Mouse (Mus musculus) embryonic facial prominence, embryonic 14.5 days (tissue): ENCODE measurements at regions not wholly inside any gene's neighbourhood (a gene's known extent, or its start where the extent isn't known, plus 50 kb on each side); places are given as distances from the start of the nearest gene placed in this dataset.

Experiments used
- ATAC-seq: fragments of 200-750 bp; cut with Nextera tagmentation; 2 replicates; pipeline ENCODE4 v1.8.0; 2017; ENCODE audit warnings: low read depth, moderate number of reproducible peaks, moderate TSS enrichment
- DNase-seq: peaks from one replicate; pipeline ENCODE4 v3.0.0-alpha.2; 2015; ENCODE audit warnings: low spot score
- H3K27ac ChIP-seq: fragments of 300-500 bp; sonication (generic); replicated peaks from 2 replicates; pipeline ENCODE4 v1.5.1; 2014; ENCODE audit warnings: low read depth, mild to moderate bottlenecking, low read length, moderate library complexity
- H3K27me3 ChIP-seq: fragments of 300-500 bp; sonication (generic); replicated peaks from 2 replicates; pipeline ENCODE4 v1.6.1; 2014; ENCODE audit warnings: low read length; ENCODE audit not compliant: control insufficient read depth, insufficient read depth
- H3K36me3 ChIP-seq: fragments of 300-500 bp; sonication (generic); 2 replicates; pipeline ENCODE4 v1.6.1; 2014; ENCODE audit warnings: low read length, mixed read lengths; ENCODE audit not compliant: control insufficient read depth, insufficient read depth
- H3K4me1 ChIP-seq: fragments of 300-500 bp; sonication (generic); 2 replicates; pipeline ENCODE4 v1.6.1; 2014; ENCODE audit warnings: antibody characterized with exemption, low read length; ENCODE audit not compliant: control insufficient read depth, insufficient read depth
- H3K4me2 ChIP-seq: fragments of 300-500 bp; sonication (generic); 2 replicates; pipeline ENCODE4 v1.6.1; 2014; ENCODE audit warnings: low read depth, mild to moderate bottlenecking, low read length, moderate library complexity, mixed read lengths
- H3K4me3 ChIP-seq: fragments of 300-500 bp; sonication (generic); 2 replicates; pipeline ENCODE4 v1.5.1; 2014; ENCODE audit warnings: low read depth, mild to moderate bottlenecking, low read length
- H3K9ac ChIP-seq: fragments of 300-500 bp; sonication (generic); 2 replicates; pipeline ENCODE4 v1.6.1; 2014; ENCODE audit warnings: low read depth, mild to moderate bottlenecking, low read length, moderate library complexity, mixed read lengths
- H3K9me3 ChIP-seq: fragments of 300-500 bp; sonication (generic); 2 replicates; pipeline ENCODE4 v1.6.1; 2016; ENCODE audit warnings: low read length; ENCODE audit not compliant: control insufficient read depth
- WGBS: fragments of 180-500 bp; shearing (Covaris S2); extraction: QIAGEN DNeasy Blood & Tissue Kit; methylation state at CpG from one replicate; pipeline ENCODE4 v1.1.7; 2014; 5-methylcytosine and 5-hydroxymethylcytosine counted together

GRCm38 (mm10) chr7:74844306-74844929 lies 289.8 kb upstream of the Slco3a1 start:
- H3K9ac ChIP-seq: no peak overlapping the region
- no peaks in the 10 kb centered on the region for H3K27me3 ChIP-seq
- 25% methylated on average over 6 of the region's 6 CpGs for WGBS
- H3K4me3 ChIP-seq: no peak overlapping the region
- H3K36me3 ChIP-seq: no peaks in the 10 kb centered on the region
- no peak overlapping the region for H3K27ac ChIP-seq
- ATAC-seq: peak; percentile 30; the same call in 1 of the 2 replicates
- H3K4me1 ChIP-seq: 0 out of 2 replicates have a peak, but pooled peaks cover 4% of the 10 kb centered on the region
- no peaks in the 10 kb centered on the region for H3K9me3 ChIP-seq
- no peak for DNase-seq
- H3K4me2 ChIP-seq: no peak overlapping the region

GRCm38 (mm10) chr7:74823286-74823685 lies 268.7 kb upstream of the Slco3a1 start:
- no peaks in the 10 kb centered on the region for H3K27me3 ChIP-seq
- H3K9ac ChIP-seq: no peak overlapping the region
- H3K4me3 ChIP-seq: no peak overlapping the region
- H3K27ac ChIP-seq: no peak overlapping the region
- no peak overlapping the region for H3K4me2 ChIP-seq
- DNase-seq (no peak), ATAC-seq (no peak)
- no peaks in the 10 kb centered on the region for H3K4me1 ChIP-seq
- no peaks in the 10 kb centered on the region for H3K36me3 ChIP-seq
- no peaks in the 10 kb centered on the region for H3K9me3 ChIP-seq
- 52% methylated on average over 2 of the region's 2 CpGs for WGBS

GRCm38 (mm10) chr7:74793241-74793640 lies 238.7 kb upstream of the Slco3a1 start:
- Histone ChIP-seq H3K4me1 (no peaks in the 10 kb centered on the region), H3K4me3 (no peak overlapping the region), H3K9ac (no peak overlapping the region), H3K27me3 (no peaks in the 10 kb centered on the region), H3K36me3 (no peaks in the 10 kb centered on the region), H3K9me3 (no peaks in the 10 kb centered on the region), H3K27ac (no peak overlapping the region), H3K4me2 (no peak overlapping the region)
- no peak for DNase-seq
- no peak for ATAC-seq
- WGBS: 31% methylated on average over 1 of the region's 1 CpGs

GRCm38 (mm10) chr7:74788696-74789095 lies 234.1 kb upstream of the Slco3a1 start:
- H3K9ac ChIP-seq: no peak overlapping the region
- no peak overlapping the region for H3K27ac ChIP-seq
- no peak for ATAC-seq
- WGBS: 59% methylated on average over 1 of the region's 1 CpGs
- no peak overlapping the region for H3K4me2 ChIP-seq
- no peaks in the 10 kb centered on the region for H3K9me3 ChIP-seq
- no peak overlapping the region for H3K4me3 ChIP-seq
- no peaks in the 10 kb centered on the region for H3K4me1 ChIP-seq
- DNase-seq: no peak
- H3K27me3 ChIP-seq: no peaks in the 10 kb centered on the region
- no peaks in the 10 kb centered on the region for H3K36me3 ChIP-seq

GRCm38 (mm10) chr7:74771435-74772406 lies 217.1 kb upstream of the Slco3a1 start:
- no peaks in the 10 kb centered on the region for H3K36me3 ChIP-seq
- no peak for DNase-seq
- no peaks in the 10 kb centered on the region for H3K4me1 ChIP-seq
- H3K9ac ChIP-seq: no peak overlapping the region
- H3K4me2 ChIP-seq: no peak overlapping the region
- no peaks in the 10 kb centered on the region for H3K9me3 ChIP-seq
- no peak for ATAC-seq
- no peak overlapping the region for H3K4me3 ChIP-seq
- 92% methylated on average over 9 of the region's 9 CpGs for WGBS
- H3K27ac ChIP-seq: no peak overlapping the region
- H3K27me3 ChIP-seq: no peaks in the 10 kb centered on the region

- Histone ChIP-seq H3K4me3 (no peak overlapping the region), H3K27me3 (no peaks in the 10 kb centered on the region), H3K27ac (no peak overlapping the region), H3K9ac (no peak overlapping the region), H3K4me1 (no peaks in the 10 kb centered on the region), H3K36me3 (no peaks in the 10 kb centered on the region), H3K4me2 (no peak overlapping the region), H3K9me3 (no peaks in the 10 kb centered on the region)
- DNase-seq: no peak
- no peak for ATAC-seq
- WGBS: 83% methylated on average over 4 of the region's 4 CpGs
Measured at GRCm38 (mm10) chr7:74766550-74766949, 212.0 kb upstream of the Slco3a1 start.

- ATAC-seq (no peak), DNase-seq (no peak)
- no peak overlapping the region for H3K27ac ChIP-seq
- H3K4me3 ChIP-seq: no peak overlapping the region
- no peaks in the 10 kb centered on the region for H3K9me3 ChIP-seq
- H3K4me2 ChIP-seq: no peak overlapping the region
- no peaks in the 10 kb centered on the region for H3K36me3 ChIP-seq
- WGBS: 76% methylated on average over 2 of the region's 2 CpGs
- H3K4me1 ChIP-seq: no peaks in the 10 kb centered on the region
- no peaks in the 10 kb centered on the region for H3K27me3 ChIP-seq
- H3K9ac ChIP-seq: no peak overlapping the region
Measured at GRCm38 (mm10) chr7:74757469-74757868, 202.9 kb upstream of the Slco3a1 start.

GRCm38 (mm10) chr7:74747704-74748103 lies 193.1 kb upstream of the Slco3a1 start:
- H3K36me3 ChIP-seq: no peaks in the 10 kb centered on the region
- no peaks in the 10 kb centered on the region for H3K4me1 ChIP-seq
- H3K27ac ChIP-seq: no peak overlapping the region
- H3K9ac ChIP-seq: no peak overlapping the region
- H3K4me2 ChIP-seq: no peak overlapping the region
- ATAC-seq (no peak), DNase-seq (no peak)
- H3K4me3 ChIP-seq: no peak overlapping the region
- 91% methylated on average over 1 of the region's 1 CpGs for WGBS
- H3K9me3 ChIP-seq: no peaks in the 10 kb centered on the region
- H3K27me3 ChIP-seq: no peaks in the 10 kb centered on the region
